Mouse (Mus musculus) frontal cortex, postnatal 10 days (tissue): ENCODE results near the gene Dusp14.

Experiments used
- DNase-seq, 2 experiments: peaks; one replicate each; pipeline ENCODE4 v3.0.0; 2022; ENCODE audit warnings: low spot score in 2 of 2, mixed read lengths in 1 of 2

The Dusp14 gene

GRCm38 (mm10) chr11:84066927-84067645 is 2.0 kb downstream of the Dusp14 start:
- peak in 1 of 2 experiments; percentile 45 for DNase-seq

GRCm38 (mm10) chr11:84066071-84066481 is 3.0 kb downstream of the Dusp14 start:
- no peak for DNase-seq

GRCm38 (mm10) chr11:84063631-84064209 is 5.3 kb downstream of the Dusp14 start:
- no peak for DNase-seq

- no peak for DNase-seq
Observed at GRCm38 (mm10) chr11:84062805-84063204, 6.3 kb downstream of the Dusp14 start.

- DNase-seq = no peak
Observed at GRCm38 (mm10) chr11:84061881-84062280, 7.2 kb downstream of the Dusp14 start.

- DNase-seq = no peak
Observed at GRCm38 (mm10) chr11:84060635-84061034, 8.4 kb downstream of the Dusp14 start.

GRCm38 (mm10) chr11:84059784-84060183 is 9.3 kb downstream of the Dusp14 start:
- DNase-seq = no peak

- DNase-seq = no peak
Observed at GRCm38 (mm10) chr11:84057418-84057817, 11.6 kb downstream of the Dusp14 start.

- DNase-seq = no peak
Observed at GRCm38 (mm10) chr11:84053524-84054163, 15.4 kb downstream of the Dusp14 start.

GRCm38 (mm10) chr11:84053055-84053454 is 16.0 kb downstream of the Dusp14 start:
- DNase-seq = no peak

- DNase-seq = no peak
Observed at GRCm38 (mm10) chr11:84048411-84048810, 20.6 kb downstream of the Dusp14 start.

GRCm38 (mm10) chr11:84047270-84047669 is 21.8 kb downstream of the Dusp14 start:
- DNase-seq = no peak

GRCm38 (mm10) chr11:84044988-84045387 is 24.1 kb downstream of the Dusp14 start:
- no peak for DNase-seq

- peak; percentile 48 to 58 for DNase-seq
Observed at GRCm38 (mm10) chr11:84042808-84043762, 26.0 kb downstream of the Dusp14 start.

- no peak for DNase-seq
Observed at GRCm38 (mm10) chr11:84040621-84041020, 28.4 kb downstream of the Dusp14 start.

- DNase-seq = no peak
Observed at GRCm38 (mm10) chr11:84033671-84034070, 35.4 kb downstream of the Dusp14 start.

GRCm38 (mm10) chr11:84032559-84032958 is 36.5 kb downstream of the Dusp14 start:
- no peak for DNase-seq

- no peak for DNase-seq
Observed at GRCm38 (mm10) chr11:84031971-84032370, 37.1 kb downstream of the Dusp14 start.

GRCm38 (mm10) chr11:84028271-84029028 is 40.6 kb downstream of the Dusp14 start:
- no peak for DNase-seq

GRCm38 (mm10) chr11:84027231-84027630 is 41.8 kb downstream of the Dusp14 start:
- DNase-seq = no peak
